Mouse (Mus musculus): ENCODE results near the gene Asic2. TPM values are rescaled to one million over a fixed set of nuclear protein-coding genes. Genes with fewer than 3 reads are reported as not detected.

Asic2 gene
- total RNA-seq, 2 experiments from 2014 or later: 0.10 TPM; not detected in 1

DNA sequence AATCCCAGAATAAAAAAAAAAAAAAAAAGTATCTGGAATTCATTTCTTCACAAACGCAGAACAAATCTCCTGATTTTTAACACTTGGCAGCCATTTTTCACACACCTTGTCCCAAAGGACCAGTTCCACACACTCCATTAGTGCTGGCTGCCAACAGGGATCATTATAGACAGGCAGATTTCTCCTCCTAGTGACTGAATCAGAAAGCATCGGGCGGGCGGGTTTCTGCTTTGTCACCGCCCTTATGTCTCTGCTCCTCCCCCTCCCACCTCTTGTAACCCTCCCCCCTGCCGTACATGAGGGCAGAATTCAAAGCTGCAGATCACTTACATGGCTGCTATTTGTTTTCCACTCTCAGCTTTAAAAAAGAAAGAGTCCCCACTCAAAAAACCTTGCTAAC lies 436.4 kb downstream of the Asic2 start:
- DNase-seq (ENCODE audit: low spot score in 2 of 2): no peak

GRCm38 (mm10) chr11:81522927-81523326 lies 445.3 kb downstream of the Asic2 start:
- no peak for DNase-seq (ENCODE audit: low spot score in 2 of 2)

DNA sequence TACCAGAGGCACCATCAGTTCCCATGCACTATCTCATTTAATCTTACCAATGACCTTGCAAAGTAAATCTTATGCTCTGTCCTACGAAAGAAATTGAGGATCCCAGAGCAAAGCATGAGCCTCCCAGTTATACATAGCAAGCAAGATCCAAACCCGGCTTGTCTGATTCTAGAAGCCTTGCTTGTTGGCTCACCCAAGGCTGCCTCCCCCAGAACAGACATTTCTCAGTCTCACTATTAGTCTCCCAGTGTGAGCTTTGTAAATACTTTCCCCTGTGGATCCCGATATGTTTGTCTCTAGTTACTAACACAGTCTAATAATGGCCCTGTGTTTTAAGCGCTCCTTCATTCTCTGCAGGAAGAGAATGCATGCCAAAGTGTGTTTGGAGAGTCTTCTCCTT lies 446.4 kb downstream of the Asic2 start:
- no peak for DNase-seq (ENCODE audit: low spot score in 2 of 2)

DNA sequence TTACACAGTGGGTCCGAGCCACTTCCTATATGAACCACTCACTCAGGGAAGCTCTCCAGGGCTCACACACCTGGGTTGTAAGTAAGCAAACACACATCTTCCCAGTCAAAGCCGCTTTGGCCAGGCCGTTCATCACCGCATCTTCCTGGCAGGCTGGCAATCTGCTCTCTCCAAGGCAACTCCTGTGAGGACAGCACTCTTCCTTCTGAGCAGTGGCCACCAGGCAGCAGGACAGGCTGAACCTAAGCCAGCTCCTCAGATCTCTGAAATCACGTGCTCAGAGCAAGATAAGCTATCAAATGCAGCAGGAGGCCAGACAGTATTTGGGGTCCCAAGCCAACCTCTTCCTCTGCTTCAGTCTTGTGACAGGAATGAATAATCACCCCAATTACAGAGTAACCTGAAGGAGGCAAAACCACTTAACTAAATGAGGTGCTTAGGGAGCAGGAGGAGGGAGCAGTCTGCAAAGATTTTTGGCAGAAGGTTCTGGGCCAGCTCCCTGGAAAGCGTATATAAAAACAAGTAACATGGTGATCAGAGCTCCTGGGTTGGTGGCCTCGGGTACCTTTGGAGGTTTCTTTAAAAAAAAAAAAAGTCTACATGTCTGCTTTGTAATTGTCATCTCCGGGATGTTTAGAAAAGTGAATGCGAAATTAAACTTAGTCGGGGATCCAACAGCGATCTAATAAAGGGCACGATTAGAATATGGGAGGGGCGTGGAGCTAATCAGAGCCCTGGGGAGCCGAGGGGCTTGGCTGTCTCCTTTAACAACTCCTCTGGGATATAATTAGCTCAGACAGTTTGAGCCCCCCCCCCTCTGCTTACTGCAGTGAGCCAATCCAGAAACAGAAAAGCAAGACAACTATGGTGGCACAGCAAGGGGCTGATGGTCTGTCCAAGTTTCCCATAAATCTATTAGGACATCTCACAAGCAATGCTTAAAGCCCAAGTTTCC lies 450.0 kb downstream of the Asic2 start:
- DNase-seq (ENCODE audit: low spot score in 2 of 2): no peak

DNA sequence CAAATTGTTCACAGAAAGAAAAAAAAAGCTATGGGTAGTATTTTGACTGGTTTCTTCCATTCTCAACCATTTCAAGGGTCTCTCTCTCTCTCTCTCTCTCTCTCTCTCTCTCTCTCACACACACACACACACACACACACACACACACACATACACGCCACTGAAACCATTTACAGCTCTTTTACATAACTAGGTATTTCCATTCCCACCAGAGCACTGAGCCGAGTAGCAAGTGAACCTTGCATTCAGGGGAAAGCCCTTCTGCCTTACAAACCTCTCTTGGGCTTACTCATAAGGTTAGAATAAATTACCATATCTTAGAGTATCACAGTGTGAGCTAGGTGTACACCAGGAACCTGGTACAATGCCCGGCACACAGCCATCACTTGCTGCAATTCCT lies 452.5 kb downstream of the Asic2 start:
- DNase-seq (ENCODE audit: low spot score in 2 of 2): no peak

- no peak for DNase-seq (ENCODE audit: low spot score in 2 of 2)
These were observed 455.8 kb downstream of the Asic2 start for GRCm38 (mm10) chr11:81512434-81512833.

DNA sequence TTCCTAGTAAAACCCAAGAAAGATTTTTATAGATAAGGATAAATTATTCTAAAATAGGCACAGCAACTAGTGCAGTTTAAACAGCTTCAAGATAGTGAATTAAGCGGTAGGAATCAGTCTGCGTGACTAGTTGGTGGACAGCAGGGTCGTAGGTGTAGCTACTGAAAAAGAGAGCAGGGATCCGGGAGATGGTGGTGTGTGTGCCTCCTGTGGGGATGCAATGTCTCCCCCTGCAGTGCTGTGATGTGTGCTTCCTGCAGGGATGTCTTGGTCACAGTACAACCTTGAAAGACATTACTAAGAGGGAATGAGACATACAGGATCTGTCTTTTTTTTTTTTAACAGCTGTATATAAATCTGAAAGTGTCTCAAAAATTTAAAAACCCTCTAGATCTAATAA lies 456.9 kb downstream of the Asic2 start:
- no peak for DNase-seq (ENCODE audit: low spot score in 2 of 2)

GRCm38 (mm10) chr11:81508385-81509233 lies 459.6 kb downstream of the Asic2 start:
- no peak for DNase-seq (ENCODE audit: low spot score in 2 of 2)

DNA sequence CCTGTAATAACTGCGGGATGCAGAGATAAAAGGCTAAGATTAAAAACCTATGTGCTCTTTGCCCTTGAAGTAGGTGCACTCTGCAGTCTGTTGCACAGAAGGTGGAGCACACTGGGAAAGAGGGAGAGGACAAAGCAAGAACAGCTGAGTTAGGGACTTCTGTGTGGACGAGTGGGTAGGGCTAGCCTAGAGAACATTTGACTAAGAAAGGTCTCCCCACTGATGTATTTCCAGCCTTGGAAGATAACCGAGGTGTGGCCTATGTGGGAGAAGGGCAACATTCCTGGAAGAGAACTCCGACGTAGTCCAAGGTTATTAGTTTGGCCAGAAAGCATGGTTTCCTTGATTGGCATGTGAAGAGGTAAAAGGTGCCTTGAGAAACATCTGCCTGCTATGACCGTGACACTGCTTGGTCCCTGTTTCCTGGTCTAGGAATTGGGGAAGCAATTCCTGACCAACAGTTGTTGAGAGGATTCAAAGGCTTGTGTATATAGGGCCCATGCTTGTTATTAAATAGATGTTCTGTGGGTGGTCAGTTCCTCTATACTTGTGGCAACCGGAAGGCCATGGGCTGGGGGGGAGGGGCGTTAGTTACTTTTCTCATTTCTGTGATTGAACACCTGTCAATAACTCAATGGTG lies 463.3 kb downstream of the Asic2 start:
- no peak for DNase-seq (ENCODE audit: low spot score in 2 of 2)

DNA sequence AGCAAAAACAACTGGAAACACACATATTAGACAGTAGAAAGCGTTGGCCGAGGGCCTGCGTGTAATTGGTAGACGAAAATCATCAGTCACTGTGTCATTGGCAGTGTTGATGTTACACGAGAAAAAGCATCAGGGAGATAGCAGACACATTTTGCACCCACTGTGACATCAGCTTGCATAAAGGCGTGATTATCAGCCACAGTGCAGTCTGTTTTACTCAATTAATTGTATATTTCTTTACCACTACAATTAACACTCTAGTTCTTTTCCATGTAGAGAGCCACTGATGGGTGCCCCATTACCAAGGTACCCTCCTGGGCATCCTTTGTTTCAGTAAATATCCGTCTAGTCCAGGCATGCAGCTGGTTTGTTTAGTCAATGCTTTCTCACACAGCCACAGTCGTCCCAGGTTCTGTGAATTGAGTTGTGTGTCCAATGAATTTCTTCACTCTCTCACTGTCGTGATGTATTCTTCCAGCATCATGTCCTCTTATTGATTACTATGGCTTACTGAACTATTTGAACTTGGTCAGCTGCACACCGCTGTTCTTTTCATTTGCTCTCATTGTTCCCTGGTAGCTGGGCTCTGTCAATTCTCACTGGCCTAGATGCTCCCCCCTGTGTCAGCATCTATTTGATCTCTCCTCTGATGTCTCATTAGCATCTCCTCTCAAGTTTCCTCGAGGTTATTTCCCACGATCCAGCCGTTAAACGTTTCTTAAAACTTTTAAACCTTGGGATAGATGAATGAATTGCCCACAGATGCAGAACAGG lies 466.6 kb downstream of the Asic2 start:
- DNase-seq (ENCODE audit: low spot score in 2 of 2): no peak

GRCm38 (mm10) chr11:81498990-81499389 lies 469.3 kb downstream of the Asic2 start:
- no peak for DNase-seq (ENCODE audit: low spot score in 2 of 2)

- DNase-seq (ENCODE audit: low spot score in 2 of 2): no peak
These were observed 470.4 kb downstream of the Asic2 start for GRCm38 (mm10) chr11:81497652-81498391.

DNA sequence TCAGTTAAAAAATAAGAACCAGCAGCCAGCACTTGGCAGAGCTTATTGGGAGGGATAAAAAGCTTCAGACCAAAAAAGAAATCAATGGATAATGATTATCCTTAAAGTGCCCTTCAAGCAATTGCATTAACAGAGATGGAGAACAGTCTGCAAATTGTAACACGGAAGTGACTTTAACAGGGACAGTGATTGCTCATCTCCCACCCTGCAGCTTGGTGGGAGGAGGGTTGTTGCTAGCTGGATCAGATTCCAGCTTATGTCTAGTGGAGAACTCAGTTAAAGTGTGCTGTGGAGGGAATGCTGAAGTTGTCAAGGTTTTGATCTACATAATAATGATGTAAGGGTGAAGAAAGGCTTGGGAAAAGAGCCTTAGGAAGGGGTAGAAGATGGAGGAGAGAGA lies 471.8 kb downstream of the Asic2 start:
- no peak for DNase-seq (ENCODE audit: low spot score in 2 of 2)

- DNase-seq (ENCODE audit: low spot score in 2 of 2): no peak
These were observed 475.9 kb downstream of the Asic2 start for GRCm38 (mm10) chr11:81492351-81492750.

- no peak for DNase-seq (ENCODE audit: low spot score in 2 of 2)
These were observed 479.0 kb downstream of the Asic2 start for GRCm38 (mm10) chr11:81489144-81489735.

GRCm38 (mm10) chr11:81488681-81489080 lies 479.6 kb downstream of the Asic2 start:
- DNase-seq (ENCODE audit: low spot score in 2 of 2): no peak

DNA sequence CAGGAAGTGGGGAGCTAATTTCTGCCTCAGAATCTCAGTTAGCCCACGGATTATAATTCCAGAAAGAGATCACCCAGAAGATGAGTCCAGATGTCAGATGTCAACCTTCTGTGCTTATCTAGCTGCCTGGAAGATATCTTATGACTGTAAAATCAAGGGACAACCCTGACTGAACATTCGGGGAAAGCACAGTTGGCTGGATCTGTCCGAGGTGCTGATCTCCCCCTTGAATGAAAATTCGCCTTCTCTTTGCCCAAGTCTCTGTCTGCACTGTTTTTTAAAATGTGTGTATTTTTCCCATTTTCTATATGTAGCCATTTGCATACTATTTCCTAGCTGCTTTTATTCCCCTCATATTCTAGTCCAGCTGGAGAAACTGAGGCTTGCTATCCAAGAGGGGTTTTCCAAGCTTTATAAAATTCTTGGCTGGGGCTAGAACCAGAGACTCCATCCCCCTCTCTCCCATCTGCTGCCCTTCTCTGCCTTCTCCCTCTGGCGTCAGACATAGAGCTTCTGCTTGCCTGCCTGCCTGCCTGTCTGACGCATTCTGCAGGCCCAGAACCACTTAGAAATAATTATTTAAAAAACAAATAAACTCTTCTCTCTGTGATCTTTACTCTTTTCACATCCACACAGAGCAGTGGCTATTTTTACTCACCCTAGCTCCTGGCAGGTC lies 481.9 kb downstream of the Asic2 start:
- DNase-seq (ENCODE audit: low spot score in 2 of 2): no peak

- DNase-seq (ENCODE audit: low spot score in 2 of 2): no peak
These were observed 487.1 kb downstream of the Asic2 start for GRCm38 (mm10) chr11:81481198-81481597.

GRCm38 (mm10) chr11:81476231-81476630 lies 492.0 kb downstream of the Asic2 start:
- DNase-seq (ENCODE audit: low spot score in 2 of 2): no peak

Data from gastrocnemius, postnatal 4 days (tissue).